Mouse (Mus musculus) bone marrow, adult 2 months (tissue): Measurements from ENCODE around the gene Ltn1.

Source experiments
- CTCF ChIP-seq: fragments of 200-500 bp; IDR thresholded peaks from 2 replicates; pipeline ENCODE4 v1.5.1; 2011; ENCODE audit warnings: low read length, control low read depth; ENCODE audit not compliant: control insufficient read depth, insufficient read depth
- POLR2A ChIP-seq: fragments of 200-500 bp; IDR thresholded peaks from 2 replicates; pipeline ENCODE4 v1.6.1; 2011; ENCODE audit warnings: low read depth, mild to moderate bottlenecking, control low read depth, low read length, borderline replicate concordance; ENCODE audit not compliant: control insufficient read depth

- TF ChIP-seq CTCF (no peak), POLR2A (peak; percentile 81; the same call in 1 of the 2 replicates)
Observed at GRCm38 (mm10) chr16:87454419-87455179, 22.2 kb upstream of the Ltn1 start, which contains the start of gene Usp16.
